Mouse (Mus musculus): ENCODE results near the gene Ankrd9. TPM values are rescaled to one million over a fixed set of nuclear protein-coding genes. Genes with fewer than 3 reads are reported as not detected.

The Ankrd9 gene
- polyA plus RNA-seq, 1 experiment, result 34.5 TPM

GRCm38 (mm10) chr12:110990500-110990899 lies 11.7 kb upstream of the Ankrd9 start:
- no peak for DNase-seq (ENCODE audit: low read depth)

- no peak for DNase-seq (ENCODE audit: low read depth)
These were observed 10.6 kb upstream of the Ankrd9 start for GRCm38 (mm10) chr12:110989409-110989808.

- DNase-seq (ENCODE audit: low read depth), result no peak
These were observed 7.9 kb upstream of the Ankrd9 start for GRCm38 (mm10) chr12:110986536-110987425.

DNA sequence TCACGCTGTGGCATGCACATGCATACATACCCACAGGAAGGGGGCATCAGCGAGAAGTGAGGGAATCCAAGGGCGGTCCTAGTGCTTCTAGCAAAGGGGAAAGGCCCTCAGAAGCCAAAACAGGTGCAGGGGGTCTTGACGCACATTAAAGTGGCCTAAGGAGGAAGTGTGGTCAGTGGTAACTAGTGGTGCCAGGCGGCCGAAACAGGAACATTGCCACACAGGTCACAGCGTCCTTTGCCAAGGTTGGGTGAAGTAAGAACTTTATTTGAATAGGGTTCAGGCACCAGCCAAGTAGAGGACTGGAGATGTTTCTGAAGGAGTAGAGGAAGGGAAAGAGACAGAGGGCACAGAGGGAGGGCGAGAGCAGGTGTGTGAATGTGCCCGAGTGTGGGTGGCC lies 6.3 kb upstream of the Ankrd9 start:
- no peak for DNase-seq (ENCODE audit: low read depth)

GRCm38 (mm10) chr12:110984598-110984997 lies 5.8 kb upstream of the Ankrd9 start:
- DNase-seq (ENCODE audit: low read depth), result no peak

DNA sequence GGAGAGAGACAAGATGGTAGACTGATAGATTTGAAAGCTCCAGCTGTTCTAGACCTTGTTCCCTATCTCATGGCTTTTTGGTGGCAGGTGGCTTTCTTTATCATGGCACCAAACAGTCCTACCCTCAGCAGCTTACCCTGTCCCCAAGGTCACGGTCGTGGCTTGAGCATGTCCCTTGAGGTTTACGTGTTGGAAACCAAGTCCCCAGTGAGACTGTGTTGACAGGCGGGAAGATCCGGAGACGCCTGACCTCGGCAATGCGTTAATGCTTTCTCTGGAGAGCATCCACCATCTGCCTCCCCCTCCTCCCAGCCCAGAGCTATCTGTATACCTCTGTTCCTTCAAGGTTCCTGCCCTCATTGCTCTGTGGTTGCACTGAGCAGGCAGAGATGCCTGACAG lies 4.9 kb upstream of the Ankrd9 start:
- no peak for DNase-seq (ENCODE audit: low read depth)

DNA sequence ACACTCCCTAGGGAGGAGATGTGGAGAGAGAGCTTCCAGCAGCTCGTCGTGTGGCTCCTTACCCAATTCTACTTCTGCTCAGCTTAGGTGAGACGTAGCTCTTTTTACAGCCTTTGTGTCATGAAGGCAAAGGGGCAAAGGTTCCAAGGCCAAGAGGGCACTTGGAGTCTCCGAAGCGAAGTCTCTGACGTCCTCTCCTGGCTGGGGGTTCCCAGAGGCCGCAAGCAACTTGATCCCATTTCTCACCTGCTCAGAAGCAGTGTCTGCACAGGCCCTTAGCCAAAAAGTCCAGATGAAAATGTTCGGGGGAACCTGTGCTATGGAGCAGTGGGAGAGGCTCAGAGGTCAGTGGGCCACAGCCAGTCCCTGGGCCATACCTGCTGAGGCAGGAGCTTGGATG lies 4.2 kb upstream of the Ankrd9 start:
- no peak for DNase-seq (ENCODE audit: low read depth)

DNA sequence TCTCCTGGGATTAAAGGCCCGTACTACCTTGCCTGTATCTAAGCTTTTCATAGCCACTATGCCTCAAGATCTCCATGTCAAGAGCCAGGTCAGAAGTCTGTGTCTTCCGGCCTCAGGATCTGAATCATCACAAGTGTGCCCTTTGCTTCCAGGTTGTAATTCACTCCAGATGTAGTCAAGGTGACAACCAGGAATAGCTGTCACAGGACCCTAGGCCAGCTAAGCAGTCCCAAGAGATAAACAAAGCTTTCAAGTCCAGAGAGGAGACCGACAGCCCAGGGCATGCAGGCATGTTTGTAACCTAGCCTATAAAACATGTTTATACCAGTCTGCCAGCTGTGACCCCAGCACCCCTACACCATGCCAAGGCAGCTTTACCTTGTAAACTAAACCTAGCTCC lies 2.9 kb upstream of the Ankrd9 start:
- DNase-seq (ENCODE audit: low read depth), result no peak

DNA sequence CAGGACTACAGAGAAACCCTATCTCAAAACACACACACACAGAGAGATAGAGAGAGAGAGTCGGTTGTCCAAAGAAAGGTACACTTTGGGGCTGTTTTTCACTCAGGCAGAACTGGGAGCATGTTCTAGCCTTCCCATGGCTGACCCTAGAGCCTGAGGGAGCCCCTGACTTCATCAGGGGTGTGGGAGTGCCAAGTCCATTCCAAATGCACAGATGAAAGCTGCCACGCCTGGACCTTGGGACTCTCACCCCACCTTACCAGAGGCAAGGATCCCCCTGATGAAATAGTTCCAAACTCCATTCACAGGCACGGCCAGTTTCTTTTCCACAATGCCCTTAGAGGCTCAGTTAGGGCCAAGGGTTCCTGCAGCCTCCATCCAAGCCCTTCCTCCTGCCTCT lies 968 bp upstream of the Ankrd9 start:
- no peak for DNase-seq (ENCODE audit: low read depth)

DNA sequence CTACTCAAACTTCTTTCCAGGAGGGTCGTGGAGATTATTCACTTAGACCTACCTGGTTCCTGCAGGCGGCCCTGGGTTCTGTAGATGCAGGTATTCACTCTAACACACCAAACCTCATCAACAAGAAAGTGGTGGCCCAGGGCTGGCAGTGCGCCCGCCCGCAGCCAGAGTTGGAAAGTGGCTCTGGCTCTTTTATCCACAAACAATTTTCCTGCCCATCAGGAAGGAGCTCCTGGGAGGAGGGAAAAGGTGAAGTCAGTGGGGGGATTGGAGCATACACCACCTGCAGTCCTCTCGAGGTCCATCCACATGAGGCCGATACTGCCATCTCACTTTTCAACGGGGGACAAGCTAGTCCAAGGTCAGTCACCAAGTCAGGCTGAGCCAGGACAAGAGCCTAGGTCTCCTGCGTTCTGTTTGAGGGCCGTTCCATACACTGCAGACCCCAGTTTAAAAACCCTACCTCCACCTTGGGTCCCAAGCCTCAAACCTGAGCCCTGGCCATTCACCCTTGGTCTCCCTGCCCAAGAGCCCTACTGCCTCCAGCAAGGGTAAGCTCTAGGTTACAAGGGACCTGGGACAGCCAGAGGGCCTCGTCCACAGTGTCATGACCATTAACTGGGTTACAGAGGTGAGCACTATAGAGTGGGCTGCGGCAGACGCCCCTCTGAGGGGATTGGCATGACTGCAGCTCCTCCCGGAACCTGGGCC lies 789 bp downstream of the Ankrd9 start:
- DNase-seq (ENCODE audit: low read depth), result no peak

DNA sequence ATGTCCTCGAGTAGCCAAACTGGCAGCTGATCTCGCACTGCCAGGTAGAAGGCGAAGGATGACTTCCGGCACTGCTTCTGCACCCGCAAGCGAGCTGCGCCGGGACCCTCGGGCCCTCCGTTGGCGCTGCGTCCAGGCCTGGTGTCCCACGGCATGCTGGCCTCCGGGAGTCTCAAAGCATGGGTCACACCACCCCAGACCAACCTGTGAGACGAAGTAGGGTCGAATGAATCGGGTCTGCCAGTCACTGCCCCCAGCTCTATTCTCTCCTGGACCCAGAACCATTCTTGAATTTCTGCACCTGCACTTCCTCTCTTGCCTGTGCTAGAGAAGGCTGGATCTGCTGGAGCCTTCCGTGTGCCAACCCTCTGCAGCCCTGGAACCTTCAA lies 1.5 kb downstream of the Ankrd9 start:
- no peak for DNase-seq (ENCODE audit: low read depth)

GRCm38 (mm10) chr12:110976589-110977344 lies 2.1 kb downstream of the Ankrd9 start:
- DNase-seq (ENCODE audit: low read depth), result no peak

DNA sequence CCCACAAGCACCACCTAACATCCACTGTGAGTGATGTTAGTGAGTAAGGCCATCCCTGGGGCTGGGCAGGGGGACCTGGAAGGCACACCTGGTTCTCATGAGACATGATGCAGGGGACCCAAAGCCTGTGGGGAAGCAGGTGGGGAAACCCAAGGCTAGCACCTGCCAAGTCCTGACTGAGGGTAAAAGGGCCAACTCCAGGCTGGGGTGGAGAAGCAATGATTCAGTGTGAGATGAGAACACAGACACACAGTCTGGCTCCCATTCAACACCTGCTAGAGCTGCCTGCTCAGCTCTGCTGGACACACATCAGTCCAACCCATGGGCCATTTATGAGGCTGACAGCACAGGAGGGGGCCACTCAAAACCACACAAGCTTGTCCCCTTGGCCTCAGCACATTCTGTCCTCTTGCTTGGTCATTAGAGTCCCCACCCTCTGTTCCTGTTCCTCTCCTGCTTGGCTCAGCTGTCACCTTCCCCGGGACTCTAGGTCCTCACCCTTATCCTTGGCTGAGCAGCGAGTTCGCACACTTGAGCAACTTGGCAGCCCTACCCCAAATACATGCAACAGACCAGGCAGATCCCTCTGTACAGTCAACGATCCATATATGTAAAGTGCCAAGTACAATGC lies 2.9 kb downstream of the Ankrd9 start:
- DNase-seq (ENCODE audit: low read depth), result no peak

- DNase-seq (ENCODE audit: low read depth), result no peak
These were observed 3.5 kb downstream of the Ankrd9 start for GRCm38 (mm10) chr12:110975385-110975784.

DNA sequence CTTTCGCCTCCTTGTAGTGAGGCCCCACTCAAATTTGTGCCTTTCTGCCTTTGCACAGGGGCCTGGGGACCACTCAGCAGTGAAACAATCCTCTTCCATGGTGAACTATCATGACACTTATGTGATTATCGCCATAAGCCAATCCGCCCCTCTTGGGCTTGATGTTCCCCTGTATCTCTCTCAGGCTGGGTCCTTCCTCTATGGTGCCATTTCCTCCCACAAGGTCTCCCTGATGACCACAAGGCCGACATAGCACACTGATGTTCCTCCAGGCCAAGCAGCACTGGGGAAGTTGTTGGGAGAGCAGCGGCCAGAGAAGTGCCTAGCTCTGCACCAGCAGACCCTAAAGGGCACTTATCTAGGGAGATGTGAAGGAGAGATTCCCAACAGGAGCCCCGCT lies 4.1 kb downstream of the Ankrd9 start:
- DNase-seq (ENCODE audit: low read depth), result no peak

- DNase-seq (ENCODE audit: low read depth), result no peak
These were observed 4.5 kb downstream of the Ankrd9 start for GRCm38 (mm10) chr12:110974295-110974694.

DNA sequence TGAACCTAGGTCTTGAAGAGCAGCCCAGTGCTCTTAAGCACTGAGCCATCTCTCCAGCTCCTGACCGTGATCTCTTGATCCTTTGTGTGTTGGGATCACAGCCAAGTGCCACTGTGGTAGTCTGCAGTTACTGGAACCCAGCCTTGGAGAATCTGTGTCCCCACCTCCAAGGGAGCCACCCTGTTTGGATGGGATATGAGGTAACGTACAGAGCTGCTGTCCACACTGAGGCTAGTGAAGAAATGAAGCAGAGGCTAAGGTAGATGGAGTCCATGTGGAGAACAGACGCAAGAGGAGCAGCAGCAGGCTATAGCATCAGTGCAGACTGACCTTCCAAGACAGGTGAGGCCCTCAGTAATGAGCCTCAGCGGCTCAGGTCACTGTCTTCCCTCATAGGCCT lies 5.0 kb downstream of the Ankrd9 start:
- DNase-seq (ENCODE audit: low read depth), result no peak

DNA sequence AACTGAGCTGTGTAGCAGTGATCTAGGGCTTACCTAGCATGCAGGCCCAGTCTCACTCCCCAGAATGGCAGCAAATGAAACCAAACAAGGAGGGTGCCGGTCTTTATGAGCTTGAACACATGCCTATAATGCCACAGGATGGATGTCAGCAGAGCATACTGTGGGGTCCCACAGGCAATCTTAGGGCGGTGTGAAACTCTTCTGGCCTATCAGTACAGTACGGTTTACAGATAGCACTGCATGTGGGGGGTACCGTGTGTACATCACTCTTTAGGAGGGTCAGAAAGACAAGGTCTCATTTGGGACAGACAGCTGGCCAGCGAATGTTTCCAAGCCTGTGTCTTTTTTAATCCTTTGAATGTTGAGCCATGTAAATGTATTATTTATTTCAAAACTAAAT lies 6.9 kb downstream of the Ankrd9 start:
- DNase-seq (ENCODE audit: low read depth), result no peak

DNA sequence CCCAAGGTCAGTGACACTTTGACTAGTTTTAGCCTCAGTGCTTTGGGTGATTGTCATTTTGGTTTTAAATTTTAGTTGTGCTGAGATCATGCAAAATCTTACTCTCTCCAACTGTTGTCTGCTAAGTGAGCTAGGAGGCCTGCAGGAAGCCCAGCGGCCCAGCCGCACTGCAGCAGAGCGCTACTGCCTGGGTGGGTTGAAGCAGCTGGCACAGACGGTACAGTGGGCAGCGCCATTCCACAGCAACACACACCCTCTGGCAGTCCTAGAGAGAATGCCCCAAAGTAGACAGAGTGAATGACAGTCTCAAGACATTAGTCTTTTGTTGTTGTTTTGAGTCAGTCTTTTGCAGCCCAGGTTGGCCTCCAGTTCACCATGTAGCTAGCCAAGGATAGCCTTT lies 8.4 kb downstream of the Ankrd9 start:
- DNase-seq (ENCODE audit: low read depth), result no peak

DNA sequence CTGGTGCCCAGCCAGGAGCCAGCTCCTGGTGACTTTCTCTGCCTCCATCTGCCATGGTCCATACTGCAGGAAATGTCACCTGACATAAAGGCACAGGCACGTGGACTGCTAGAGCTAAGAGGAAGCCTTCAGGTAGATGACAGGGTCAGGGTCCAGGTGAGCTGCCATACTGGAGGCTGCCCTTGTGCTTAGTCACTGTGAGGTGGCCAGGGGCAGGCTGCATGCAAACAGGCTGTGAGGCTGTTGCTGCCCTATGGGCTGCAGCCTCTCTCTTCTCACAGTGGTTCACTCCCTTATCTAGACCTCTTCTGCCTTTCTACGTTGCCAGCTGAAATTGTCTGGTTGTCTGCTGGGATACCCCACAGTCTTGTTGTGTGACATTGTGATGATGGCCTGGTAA lies 11.7 kb downstream of the Ankrd9 start:
- DNase-seq (ENCODE audit: low read depth), result no peak

GRCm38 (mm10) chr12:110966079-110966478 lies 12.8 kb downstream of the Ankrd9 start:
- DNase-seq (ENCODE audit: low read depth), result no peak

GRCm38 (mm10) chr12:110965500-110965899 lies 13.3 kb downstream of the Ankrd9 start:
- DNase-seq (ENCODE audit: low read depth), result no peak
